Mouse (Mus musculus) 3134 (cell line): Measurements from ENCODE around the gene Map9.
"Not testable (repeated sequence)": the region's sequence is repeated elsewhere in the genome, so short reads cannot be mapped to it uniquely, and the experiment has no call there.

Experiments used
- DNase-seq: peaks from one replicate; pipeline ENCODE4 v3.0.0-alpha.2; 2011; ENCODE audit warnings: low spot score; ENCODE audit not compliant: insufficient read length; ENCODE audit errors: extremely low read depth

Gene Map9

GRCm38 (mm10) chr3:82406336-82406735 lies 48.5 kb downstream of the Map9 start:
- DNase-seq: no peak

GRCm38 (mm10) chr3:82407432-82407831 lies 49.6 kb downstream of the Map9 start:
- no peak for DNase-seq

- no peak for DNase-seq
These were observed 54.6 kb downstream of the Map9 start for GRCm38 (mm10) chr3:82412397-82412796.

- DNase-seq: no peak
These were observed 60.1 kb downstream of the Map9 start for GRCm38 (mm10) chr3:82417958-82418357.

GRCm38 (mm10) chr3:82435351-82435750 lies 77.5 kb downstream of the Map9 start:
- no peak for DNase-seq

- no peak for DNase-seq
These were observed 83.1 kb downstream of the Map9 start for GRCm38 (mm10) chr3:82440976-82441375.

GRCm38 (mm10) chr3:82441601-82442000 lies 83.8 kb downstream of the Map9 start:
- not testable (repeated sequence) for DNase-seq
